Mouse (Mus musculus): Measurements from ENCODE around the gene Fbxl8. TPM values are rescaled to one million over a fixed set of nuclear protein-coding genes. Genes with fewer than 3 reads are reported as not detected.
"Not testable (repeated sequence)": the region's sequence is repeated elsewhere in the genome, so short reads cannot be mapped to it uniquely, and the experiment has no call there.

Gene Fbxl8
- polyA plus RNA-seq (2016; fragmentation: Nextera tagmentation; extraction: Ambion mirVana): 2.2 and 2.6 TPM in 2 replicates

DNA sequence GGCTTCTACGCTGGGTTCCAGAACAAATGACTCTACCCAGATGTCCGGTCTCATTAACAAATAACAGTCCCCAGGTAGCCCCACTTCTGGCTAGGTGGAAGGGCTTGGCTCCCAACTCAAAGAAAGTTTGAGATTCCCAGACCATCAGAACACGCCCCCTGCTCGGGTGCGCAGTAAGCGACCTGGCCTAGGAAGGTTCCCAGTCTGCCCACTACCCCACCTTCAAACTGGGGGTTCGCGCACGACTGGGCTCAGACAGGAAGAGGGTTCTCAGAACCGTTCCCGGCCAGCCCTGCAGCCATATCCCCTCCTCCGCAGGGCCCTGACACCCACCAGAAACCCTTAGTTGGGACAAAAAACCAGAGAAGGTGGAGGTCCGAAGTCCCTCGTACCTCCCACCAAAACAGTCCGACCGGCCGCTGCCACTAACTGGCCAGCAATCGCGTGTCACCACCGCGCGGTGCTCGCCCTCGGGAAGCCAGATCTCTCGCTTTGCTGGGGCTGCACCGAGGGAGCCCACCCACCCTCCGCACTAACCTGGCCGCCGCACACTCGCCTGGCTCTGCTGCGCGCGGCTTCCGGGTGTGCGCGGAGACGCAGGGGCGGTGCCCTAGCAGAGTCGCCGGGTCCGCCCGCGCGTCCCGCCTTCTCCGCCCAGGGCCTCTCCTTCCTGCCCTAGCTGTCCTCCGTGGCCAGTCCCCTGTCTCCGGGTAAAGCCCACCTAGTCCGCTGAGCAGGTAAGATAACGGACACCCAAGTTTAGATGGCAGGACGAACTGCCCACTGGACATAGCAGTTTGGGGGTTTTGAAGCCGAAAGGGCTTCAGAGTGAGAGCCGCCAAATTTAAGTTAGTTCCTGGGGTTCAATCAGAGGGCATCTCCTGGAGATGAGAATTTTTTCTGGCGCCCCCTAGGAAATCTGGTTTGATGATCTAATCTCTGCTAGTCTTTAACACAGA, at the start of gene Fbxl8, which contains the start of gene Tradd:
Gene Fbxl8 (plus strand): TSS at position 625 of the 959 bp plus-strand sequence.
Gene Tradd (minus strand): TSS at position 586 of the 959 bp plus-strand sequence.
- Histone ChIP-seq H3K4me1 (replicated peaks) (peaks cover 31% of the 10 kb centered on the region), H3K36me3 (no peaks in the 10 kb centered on the region), H3K9me3 (replicated peaks) (peaks cover 8% of the 10 kb centered on the region; the same call in 1 of the 2 replicates), H3K4me3 (peak within 1 kb of the TSS; percentile 87), H3K9ac (peak within 1 kb of the TSS; percentile 80), H3K27ac (ENCODE audit: poor library complexity, severe bottlenecking) (no peak within 1 kb of the TSS), H3K27me3 (replicated peaks) (peaks cover 76% of the 10 kb centered on the region), H3K4me2 (peak within 1 kb of the TSS; percentile 97)
- 2% methylated on average over 49 of the region's 54 CpGs for WGBS
- ATAC-seq (ENCODE audit: insufficient number of reproducible peaks, low FRiP score): peak; percentile 67

GRCm38 (mm10) chr8:105217926-105218522, 46.4 kb upstream of the Fbxl8 start:
- no peak overlapping the region for H3K9ac ChIP-seq
- H3K4me2 ChIP-seq: no peak overlapping the region
- H3K9me3 ChIP-seq (replicated peaks): no peaks in the 10 kb centered on the region
- no peaks in the 10 kb centered on the region for H3K4me1 ChIP-seq (replicated peaks)
- H3K36me3 ChIP-seq: peaks cover 23% of the 10 kb centered on the region
- H3K27me3 ChIP-seq (replicated peaks): no peaks in the 10 kb centered on the region
- no peak overlapping the region for H3K27ac ChIP-seq (ENCODE audit: poor library complexity, severe bottlenecking)
- WGBS: 73% methylated on average over 5 of the region's 5 CpGs
- ATAC-seq (ENCODE audit: insufficient number of reproducible peaks, low FRiP score): no peak
- no peak overlapping the region for H3K4me3 ChIP-seq

DNA sequence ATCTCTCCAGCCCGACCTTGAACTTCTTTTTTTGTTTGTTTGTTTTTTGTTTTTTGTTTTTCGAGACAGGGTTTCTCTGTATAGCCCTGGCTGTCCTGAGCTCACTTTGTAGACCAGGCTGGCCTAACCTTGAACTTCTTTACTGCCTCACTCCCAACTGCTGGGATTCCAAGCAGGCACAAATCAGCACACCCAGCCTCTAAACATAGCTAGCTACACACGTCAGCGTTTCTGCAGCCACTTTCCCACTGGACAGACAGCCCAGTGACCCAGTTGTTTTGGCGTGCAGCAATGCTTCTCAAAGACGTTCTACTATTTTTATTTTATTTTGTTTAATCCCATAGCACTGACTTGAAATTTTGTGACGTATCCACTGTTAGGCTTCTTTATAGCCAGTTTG, 40.6 kb upstream of the Fbxl8 start:
- no peak overlapping the region for H3K4me3 ChIP-seq
- H3K9me3 ChIP-seq (replicated peaks): no peaks in the 10 kb centered on the region
- H3K27ac ChIP-seq (ENCODE audit: poor library complexity, severe bottlenecking): peak overlapping the region; percentile 78; the same call in 1 of the 2 replicates
- H3K4me1 ChIP-seq (replicated peaks): peaks cover 16% of the 10 kb centered on the region
- 0 out of 2 replicates have a peak overlapping the region, but pooled peaks have one; percentile 91 for H3K9ac ChIP-seq
- ATAC-seq (ENCODE audit: insufficient number of reproducible peaks, low FRiP score): no peak
- H3K4me2 ChIP-seq: no peak overlapping the region
- WGBS: 72% methylated on average over 7 of the region's 7 CpGs
- no peaks in the 10 kb centered on the region for H3K36me3 ChIP-seq
- no peaks in the 10 kb centered on the region for H3K27me3 ChIP-seq (replicated peaks)

DNA sequence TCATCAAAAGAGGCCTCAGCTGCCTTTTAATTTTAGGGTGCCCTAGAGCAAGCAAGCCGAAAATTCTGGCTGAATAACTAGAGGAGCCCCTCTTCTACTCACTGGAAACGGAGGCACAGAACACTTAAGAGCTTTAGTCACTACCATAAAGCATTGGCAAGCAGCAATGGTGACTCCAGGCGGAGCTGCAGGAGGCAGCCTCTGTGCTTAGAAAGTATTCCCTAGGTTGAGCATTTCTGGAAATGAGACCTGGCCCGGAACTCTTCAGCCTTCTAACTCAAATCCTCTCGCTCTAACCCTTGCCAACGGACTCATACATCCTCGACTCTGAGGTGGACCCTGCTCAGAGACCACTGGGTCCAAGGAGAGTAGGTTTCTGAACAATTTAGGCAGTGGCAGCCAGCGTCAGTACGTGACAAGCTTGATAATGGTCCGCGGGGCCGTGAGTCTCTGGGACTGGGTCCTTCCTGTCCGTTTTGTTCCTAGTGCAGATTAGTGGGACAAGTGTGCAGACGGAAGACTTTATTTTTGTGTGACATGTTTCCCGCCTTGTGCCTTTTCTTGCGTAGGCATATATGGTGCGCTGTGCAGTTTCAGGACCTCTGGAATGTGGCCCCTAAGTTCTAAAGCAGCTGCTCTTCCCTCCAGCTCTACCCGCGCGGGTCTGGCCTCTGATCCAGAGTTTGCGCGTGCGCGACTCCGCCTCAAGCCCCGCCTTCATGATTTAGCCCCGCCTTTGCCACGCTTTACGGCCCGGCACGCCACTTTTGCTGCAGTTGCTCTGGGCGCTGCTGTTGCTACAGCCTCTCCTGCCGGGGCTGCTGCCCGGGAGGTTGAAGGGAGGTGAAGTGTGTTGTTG, 39.8 kb upstream of the Fbxl8 start, which contains the start of gene D230025D16Rik:
Gene D230025D16Rik (plus strand): TSS at position 733 of the 859 bp plus-strand sequence.
- 3% methylated on average over 34 of the region's 34 CpGs for WGBS
- no peaks in the 10 kb centered on the region for H3K9me3 ChIP-seq (replicated peaks)
- H3K27me3 ChIP-seq (replicated peaks): no peaks in the 10 kb centered on the region
- no peaks in the 10 kb centered on the region for H3K36me3 ChIP-seq
- H3K4me2 ChIP-seq: peak within 1 kb of the TSS; percentile 80
- peak within 1 kb of the TSS; percentile 91 for H3K9ac ChIP-seq
- peak within 1 kb of the TSS; percentile 82 for H3K27ac ChIP-seq (ENCODE audit: poor library complexity, severe bottlenecking)
- H3K4me1 ChIP-seq (replicated peaks): peaks cover 16% of the 10 kb centered on the region
- peak within 1 kb of the TSS; percentile 96 for H3K4me3 ChIP-seq
- peak; percentile 95 for ATAC-seq (ENCODE audit: insufficient number of reproducible peaks, low FRiP score)

GRCm38 (mm10) chr8:105225272-105225593, 39.2 kb upstream of the Fbxl8 start:
- H3K4me1 ChIP-seq (replicated peaks): peaks cover 16% of the 10 kb centered on the region
- WGBS: under 1% methylated on average over 27 of the region's 27 CpGs
- no peaks in the 10 kb centered on the region for H3K36me3 ChIP-seq
- no peaks in the 10 kb centered on the region for H3K27me3 ChIP-seq (replicated peaks)
- H3K9me3 ChIP-seq (replicated peaks): no peaks in the 10 kb centered on the region
- ATAC-seq (ENCODE audit: insufficient number of reproducible peaks, low FRiP score): no peak
- H3K4me2 ChIP-seq: peak overlapping the region; percentile 80
- H3K27ac ChIP-seq (ENCODE audit: poor library complexity, severe bottlenecking): peak overlapping the region; percentile 82
- peak overlapping the region; percentile 96 for H3K4me3 ChIP-seq
- H3K9ac ChIP-seq: peak overlapping the region; percentile 91

GRCm38 (mm10) chr8:105225917-105226316, 38.5 kb upstream of the Fbxl8 start:
- H3K27ac ChIP-seq (ENCODE audit: poor library complexity, severe bottlenecking): 0 out of 2 replicates have a peak overlapping the region, but pooled peaks have one; percentile 82
- H3K4me1 ChIP-seq (replicated peaks): peaks cover 19% of the 10 kb centered on the region
- no peaks in the 10 kb centered on the region for H3K36me3 ChIP-seq
- H3K9ac ChIP-seq: peak overlapping the region; percentile 91
- 25% methylated on average over 6 of the region's 6 CpGs for WGBS
- H3K4me2 ChIP-seq: peak overlapping the region; percentile 80
- ATAC-seq (ENCODE audit: insufficient number of reproducible peaks, low FRiP score): no peak
- peak overlapping the region; percentile 96 for H3K4me3 ChIP-seq
- H3K27me3 ChIP-seq (replicated peaks): no peaks in the 10 kb centered on the region
- no peaks in the 10 kb centered on the region for H3K9me3 ChIP-seq (replicated peaks)

- H3K36me3 ChIP-seq: peaks cover 23% of the 10 kb centered on the region
- H3K9me3 ChIP-seq (replicated peaks): no peaks in the 10 kb centered on the region
- 78% methylated on average over 12 of the region's 12 CpGs for WGBS
- no peak overlapping the region for H3K4me2 ChIP-seq
- no peak overlapping the region for H3K4me3 ChIP-seq
- no peak for ATAC-seq (ENCODE audit: insufficient number of reproducible peaks, low FRiP score)
- no peaks in the 10 kb centered on the region for H3K27me3 ChIP-seq (replicated peaks)
- no peak overlapping the region for H3K9ac ChIP-seq
- 0 out of 2 replicates have a peak, but pooled peaks cover 9% of the 10 kb centered on the region for H3K4me1 ChIP-seq (replicated peaks)
- no peak overlapping the region for H3K27ac ChIP-seq (ENCODE audit: poor library complexity, severe bottlenecking)
Observed at GRCm38 (mm10) chr8:105231503-105232320, 32.7 kb upstream of the Fbxl8 start.

- WGBS: 93% methylated on average over 4 of the region's 4 CpGs
- not testable (repeated sequence) for H3K27me3 ChIP-seq (replicated peaks); H3K9ac ChIP-seq; H3K27ac ChIP-seq (ENCODE audit: poor library complexity, severe bottlenecking); H3K9me3 ChIP-seq (replicated peaks); H3K4me1 ChIP-seq (replicated peaks); H3K4me2 ChIP-seq; H3K4me3 ChIP-seq; ATAC-seq (ENCODE audit: insufficient number of reproducible peaks, low FRiP score)
- peaks cover 24% of the 10 kb centered on the region for H3K36me3 ChIP-seq
Observed at GRCm38 (mm10) chr8:105232321-105232693, 32.1 kb upstream of the Fbxl8 start.

DNA sequence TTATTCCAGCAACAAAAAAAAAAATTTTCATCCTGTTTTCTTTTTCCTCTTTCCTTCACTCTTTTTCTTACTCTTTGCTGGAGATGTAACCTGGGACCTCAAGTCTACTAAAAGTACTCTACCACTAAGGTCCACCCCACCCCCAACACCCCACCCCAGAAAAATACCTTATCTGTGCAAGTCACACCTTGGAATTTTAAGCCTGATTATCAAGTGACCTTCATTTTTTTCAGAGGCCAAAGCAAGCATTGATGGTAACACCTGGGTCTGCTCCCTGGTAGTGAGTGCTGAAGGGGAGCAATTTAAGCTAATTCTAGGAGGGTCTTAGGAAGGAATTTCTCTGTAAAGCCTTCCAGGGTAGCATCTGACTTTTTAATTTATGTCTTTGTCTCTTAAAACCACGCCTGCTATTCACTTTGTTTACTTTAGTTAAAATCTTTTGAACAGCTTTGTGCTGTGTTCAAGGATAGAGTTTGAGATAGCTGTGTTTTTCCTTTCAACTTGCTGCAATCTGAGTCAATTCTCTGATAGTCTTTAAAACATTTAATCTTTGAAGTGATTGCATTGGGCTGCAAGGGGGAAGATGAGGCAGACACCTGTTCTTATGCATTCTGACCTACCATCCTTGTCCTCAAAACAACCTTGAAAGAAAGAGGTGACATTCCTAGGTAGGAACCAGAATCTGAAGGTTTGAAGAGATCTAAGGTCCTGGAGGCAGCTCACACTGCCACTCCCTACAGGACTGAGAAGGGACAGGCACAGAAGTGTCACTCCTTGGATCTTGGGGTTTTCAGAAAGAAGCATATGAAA, 31.1 kb upstream of the Fbxl8 start:
- H3K4me1 ChIP-seq (replicated peaks): 0 out of 2 replicates have a peak, but pooled peaks cover 9% of the 10 kb centered on the region
- no peak overlapping the region for H3K4me2 ChIP-seq
- no peak overlapping the region for H3K4me3 ChIP-seq
- H3K27me3 ChIP-seq (replicated peaks): no peaks in the 10 kb centered on the region
- H3K27ac ChIP-seq (ENCODE audit: poor library complexity, severe bottlenecking): no peak overlapping the region
- H3K36me3 ChIP-seq: peaks cover 31% of the 10 kb centered on the region
- no peaks in the 10 kb centered on the region for H3K9me3 ChIP-seq (replicated peaks)
- ATAC-seq (ENCODE audit: insufficient number of reproducible peaks, low FRiP score): no peak
- no peak overlapping the region for H3K9ac ChIP-seq
- WGBS: 70% methylated on average over 1 of the region's 1 CpGs
